Mouse (Mus musculus) layer of hippocampus, postnatal 10 days (tissue): Measurements from ENCODE around the gene Ccl24. TPM values are rescaled to one million over a fixed set of nuclear protein-coding genes. Genes with fewer than 3 reads are reported as not detected.
A peak's percentile ranks its signal among the peaks of the same experiment; 100 is the strongest.

Experiments
- DNase-seq, 2 experiments: peaks; one replicate each; pipeline ENCODE4 v3.0.0; 2021; ENCODE audit warnings: low spot score in 2 of 2
- total RNA-seq, 2 experiments: library from RNA; stranded (reverse); gene quantifications; 2 replicates each; pipeline ENCODE4 v1.2.3; 2021

The Ccl24 gene
- total RNA-seq, 2 experiments from 2014 or later = not detected

GRCm38 (mm10) chr5:135547990-135548389 is 24.9 kb downstream of the Ccl24 start:
- no peak for DNase-seq

GRCm38 (mm10) chr5:135544865-135545797 is 27.7 kb downstream of the Ccl24 start, which contains the start of gene Hip1:
Gene Hip1 (minus strand): TSS chr5:135545120.
- DNase-seq = peak; percentile 100

DNA sequence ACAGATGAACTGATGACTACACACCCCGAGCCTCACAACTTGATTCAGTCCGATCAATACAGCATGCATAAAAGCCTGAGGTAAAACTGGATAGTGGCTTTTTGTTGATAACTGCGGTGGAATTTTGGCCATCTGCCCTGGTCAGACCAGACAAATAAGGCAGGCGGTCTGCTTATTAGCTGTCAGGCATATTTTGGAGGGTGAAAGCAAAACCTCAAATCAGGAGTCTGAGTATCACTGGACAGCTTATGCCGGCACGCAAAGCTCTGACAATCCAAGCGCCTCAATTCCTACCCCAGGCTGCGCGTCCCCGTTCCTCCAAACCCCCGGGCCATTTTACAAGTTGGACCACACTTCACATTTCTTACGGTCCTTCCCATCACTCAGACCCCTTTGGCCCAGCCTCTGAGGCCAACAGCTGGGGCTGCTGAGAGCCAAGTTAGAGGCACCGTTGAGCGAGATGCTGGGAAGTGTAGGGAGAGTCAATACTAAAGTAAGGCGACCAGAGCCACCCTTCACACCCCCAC is 28.8 kb downstream of the Ccl24 start:
- DNase-seq = peak in 1 of 2 experiments; percentile 24

DNA sequence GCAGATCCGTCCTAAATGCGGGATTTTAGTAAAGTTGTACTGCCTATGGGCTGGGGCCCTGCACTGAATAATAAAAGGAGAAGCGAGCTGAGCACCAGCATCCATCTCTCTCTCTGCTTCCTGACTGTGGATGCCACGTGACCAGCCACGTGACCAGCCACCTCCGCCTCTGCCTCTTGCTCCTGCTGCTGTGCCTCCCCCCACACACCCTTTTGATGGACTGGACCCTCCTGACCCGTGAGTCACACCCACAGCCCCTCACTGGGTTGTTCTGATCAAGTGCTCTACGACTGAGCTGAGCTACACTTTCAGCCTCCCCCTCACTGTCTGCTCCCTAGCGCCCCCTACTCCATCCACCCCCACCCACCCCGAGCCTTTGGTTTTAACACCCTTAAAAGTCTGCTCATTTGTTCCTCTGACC is 35.0 kb downstream of the Ccl24 start:
- no peak for DNase-seq

- no peak for DNase-seq
Observed at GRCm38 (mm10) chr5:135537326-135537725, 35.5 kb downstream of the Ccl24 start.

- no peak for DNase-seq
Observed at GRCm38 (mm10) chr5:135535867-135536266, 37.0 kb downstream of the Ccl24 start.

GRCm38 (mm10) chr5:135533431-135533830 is 39.4 kb downstream of the Ccl24 start:
- DNase-seq = no peak

DNA sequence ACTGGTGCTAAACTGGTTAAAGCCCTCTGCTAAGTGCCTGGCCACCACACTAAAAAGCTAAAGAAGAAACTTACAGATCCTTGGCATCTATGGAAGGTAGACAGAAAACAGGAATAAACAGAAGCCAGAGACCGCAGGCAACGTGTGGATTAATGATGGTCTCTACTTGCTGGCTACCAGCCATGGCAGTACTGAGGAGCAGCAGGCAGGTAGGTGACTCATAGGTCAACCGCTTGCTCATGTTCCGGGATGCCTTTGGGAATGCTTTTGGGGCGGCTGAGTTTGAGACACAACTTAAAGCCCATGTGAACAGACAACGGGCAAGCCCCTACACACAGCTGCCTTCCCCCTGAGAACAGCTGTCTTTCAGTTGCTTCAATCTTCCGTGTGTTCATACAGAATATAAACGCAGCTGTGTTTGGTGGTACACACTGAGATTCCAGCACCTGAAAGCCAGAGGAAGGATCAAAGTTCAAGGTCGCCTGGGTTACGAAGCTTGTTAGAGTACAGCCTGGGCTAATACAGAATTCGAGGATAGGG is 41.5 kb downstream of the Ccl24 start:
- DNase-seq = no peak

DNA sequence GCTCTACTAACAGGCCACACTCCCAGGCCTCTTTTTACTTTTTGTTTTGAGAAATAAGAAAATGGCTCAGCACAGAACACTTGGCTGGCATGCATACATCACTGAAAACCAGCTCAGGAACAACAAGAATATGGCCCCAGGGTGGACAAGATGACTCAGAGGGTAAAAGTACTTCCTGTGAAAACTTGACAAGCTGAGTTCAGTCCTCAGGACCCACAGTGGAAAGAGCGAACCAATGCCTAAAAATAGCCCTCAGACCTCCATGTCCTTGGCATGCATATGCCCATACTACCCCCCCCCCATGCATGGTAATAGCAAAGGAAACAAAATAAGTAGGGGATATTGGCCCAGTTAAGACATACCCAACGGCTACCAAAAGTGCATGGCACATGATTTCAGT is 42.9 kb downstream of the Ccl24 start:
- DNase-seq = no peak

DNA sequence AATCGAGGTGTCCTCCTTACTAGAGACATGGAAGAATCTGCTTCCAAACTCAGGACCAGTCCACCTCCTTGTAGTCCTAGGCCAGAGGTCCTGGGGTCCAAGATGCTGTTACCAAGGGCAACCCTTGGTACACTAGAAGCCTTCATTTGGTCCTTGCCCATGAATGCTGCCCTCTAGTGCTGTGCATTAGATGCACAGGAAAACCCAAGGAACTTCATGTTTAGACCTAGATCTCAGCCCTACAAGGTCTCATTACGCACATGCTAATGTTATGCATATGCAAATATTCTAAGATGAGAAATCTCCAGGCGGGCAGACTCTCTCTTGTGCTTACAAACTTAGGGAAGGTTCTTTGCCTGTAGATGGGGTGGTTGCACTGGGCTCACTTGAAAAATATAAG is 43.5 kb downstream of the Ccl24 start:
- DNase-seq = no peak

DNA sequence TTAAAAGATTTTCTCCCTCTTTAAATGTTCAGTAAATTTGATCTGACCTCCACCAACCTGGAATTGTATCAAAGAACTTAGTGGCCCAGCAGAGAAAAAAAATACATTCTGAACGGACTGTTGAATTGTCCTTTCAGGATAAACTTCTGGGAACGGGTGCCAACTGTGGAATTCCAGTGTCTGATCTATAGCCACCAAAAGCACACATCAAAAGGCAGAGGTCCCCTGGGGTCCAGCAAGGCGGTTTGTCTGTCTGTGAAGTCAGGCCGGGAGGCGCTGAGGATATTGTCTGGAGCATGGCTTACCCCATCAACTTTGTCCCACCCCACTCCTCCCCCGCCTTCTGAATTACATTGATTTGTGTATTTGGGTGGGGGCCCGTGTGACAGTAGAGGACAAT is 44.9 kb downstream of the Ccl24 start:
- no peak for DNase-seq

DNA sequence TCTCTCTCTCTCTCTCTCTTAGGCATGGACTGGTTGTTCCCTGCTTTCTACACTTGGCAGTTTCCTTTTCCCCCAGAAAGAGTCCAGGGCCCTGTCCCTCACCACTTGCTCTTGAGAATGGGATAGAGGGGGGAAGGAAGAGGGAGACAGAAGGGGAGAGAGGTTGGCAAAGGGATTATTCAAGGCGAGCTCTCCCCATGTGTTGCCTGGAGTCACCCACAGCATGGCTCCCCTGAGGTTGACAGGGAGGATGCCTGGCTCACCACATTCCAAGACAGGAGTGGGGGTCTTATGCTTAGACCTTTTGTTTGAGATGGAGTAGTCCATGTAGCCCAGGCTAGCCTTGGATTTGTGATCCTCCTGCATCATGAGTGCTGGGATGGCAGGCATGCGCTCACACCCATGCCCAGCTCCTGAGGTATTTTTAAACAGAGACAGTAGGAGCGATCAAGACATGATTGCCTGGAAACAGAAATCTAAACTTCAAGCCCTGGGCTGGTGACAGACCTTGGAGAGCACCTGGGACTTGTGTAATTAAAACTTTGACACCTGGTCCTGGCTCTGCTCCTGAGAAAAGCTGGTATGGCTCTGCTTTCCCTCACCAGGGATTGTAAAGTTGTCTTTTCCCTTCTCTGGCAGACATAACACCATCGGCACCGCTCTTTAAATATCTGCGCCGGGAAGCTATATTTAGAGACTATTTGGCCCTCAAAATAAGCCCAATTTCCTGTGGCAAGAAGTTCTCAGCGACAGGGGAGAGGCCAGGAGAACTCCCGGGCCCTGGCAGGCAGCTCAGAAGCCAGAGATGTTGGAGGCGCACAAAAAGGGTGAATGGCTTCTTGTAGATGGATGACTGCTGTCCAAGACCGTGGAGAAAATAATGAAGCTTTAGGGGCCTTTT is 47.9 kb downstream of the Ccl24 start:
- no peak for DNase-seq

DNA sequence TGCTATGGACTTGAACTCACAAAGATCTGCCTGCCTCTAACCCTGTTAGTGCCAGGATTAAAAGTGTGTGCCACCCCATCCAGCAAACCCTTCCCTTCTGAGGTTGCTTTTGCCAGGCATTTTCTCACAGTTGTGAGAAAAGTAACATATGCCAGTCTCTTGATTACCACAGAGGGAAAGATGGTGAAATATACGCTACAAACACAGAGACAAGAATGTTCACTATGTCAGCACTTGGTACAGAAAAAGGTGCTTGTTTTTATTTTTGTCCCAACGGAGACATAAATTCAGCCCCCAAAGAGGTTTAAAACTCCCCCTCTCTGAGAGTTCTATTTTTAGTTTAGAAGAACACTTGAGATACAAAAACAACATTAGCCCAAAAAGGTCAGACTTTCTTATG is 48.8 kb downstream of the Ccl24 start:
- DNase-seq = no peak

DNA sequence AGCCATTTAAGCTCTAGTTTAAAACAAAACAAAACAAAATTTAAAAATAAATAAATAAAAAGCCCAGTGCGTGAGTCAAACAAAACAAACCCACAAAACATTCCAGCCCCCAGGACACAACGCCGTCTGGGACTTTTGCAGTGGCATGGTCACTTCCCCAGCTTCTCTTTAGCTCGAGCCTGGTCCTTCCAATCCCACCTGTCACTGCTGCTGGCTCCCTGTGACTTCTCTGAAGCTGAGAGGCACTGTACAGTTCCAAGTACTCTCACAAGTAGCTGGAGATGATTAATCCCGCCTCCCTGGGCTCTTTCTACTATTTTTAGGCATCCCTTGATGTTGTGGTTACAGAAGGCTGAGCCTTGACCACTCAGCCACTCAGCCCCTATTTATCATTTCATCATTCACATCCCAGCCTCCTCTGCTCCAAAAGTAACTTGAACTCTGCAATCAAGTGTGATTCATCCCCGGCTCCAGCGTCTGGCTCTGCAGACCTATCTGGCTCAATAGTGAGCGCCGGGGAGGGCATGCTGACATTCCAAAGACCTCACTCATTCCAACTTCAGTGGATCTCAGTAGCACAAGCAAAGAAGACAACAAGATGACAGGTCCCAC is 50.6 kb downstream of the Ccl24 start:
- DNase-seq = no peak

Other genes starting within 250 kb of the Ccl24 start
- gene Fkbp6, start 223.0 kb downstream of the Ccl24 start, total RNA-seq = not detected
- gene Trim50, start 219.8 kb downstream of the Ccl24 start, total RNA-seq = under 1 TPM in 1 of 2 experiments, not detected in 1; 0.22 TPM
- 10 to 100 TPM; 21.0 to 23.5 TPM for gene Nsun5, start 203.1 kb downstream of the Ccl24 start, total RNA-seq
- 10 to 100 TPM; 39.9 to 43.9 TPM for gene Pom121, start 178.5 kb downstream of the Ccl24 start, total RNA-seq
- gene Hip1, start 27.9 kb downstream of the Ccl24 start, total RNA-seq = 10 to 100 TPM; 68.5 to 69.4 TPM
- not detected for gene Ccl26, start 9.5 kb downstream of the Ccl24 start, total RNA-seq
- 10 to 100 TPM; 68.6 to 75.4 TPM for gene Rhbdd2, start 59.6 kb upstream of the Ccl24 start, total RNA-seq
- 10 to 100 TPM; 74.9 to 77.7 TPM for gene Por, start 97.0 kb upstream of the Ccl24 start, total RNA-seq
- gene Tmem120a, start 171.4 kb upstream of the Ccl24 start, total RNA-seq = 10 to 100 TPM; 20.9 to 21.9 TPM
- gene Styxl1, start 205.3 kb upstream of the Ccl24 start, total RNA-seq = under 1 TPM; 0.55 to 0.87 TPM
- 100 to 1,000 TPM; 469 to 476 TPM for gene Mdh2, start 205.4 kb upstream of the Ccl24 start, total RNA-seq
- 10 to 100 TPM; 62.6 to 72.2 TPM for gene Srrm3, start 233.8 kb upstream of the Ccl24 start, total RNA-seq